Mouse (Mus musculus): ENCODE results near the gene Nup62. TPM values are rescaled to one million over a fixed set of nuclear protein-coding genes. Genes with fewer than 3 reads are reported as not detected.

Gene Nup62
- polyA plus RNA-seq, 1 experiment = 181 TPM

DNA sequence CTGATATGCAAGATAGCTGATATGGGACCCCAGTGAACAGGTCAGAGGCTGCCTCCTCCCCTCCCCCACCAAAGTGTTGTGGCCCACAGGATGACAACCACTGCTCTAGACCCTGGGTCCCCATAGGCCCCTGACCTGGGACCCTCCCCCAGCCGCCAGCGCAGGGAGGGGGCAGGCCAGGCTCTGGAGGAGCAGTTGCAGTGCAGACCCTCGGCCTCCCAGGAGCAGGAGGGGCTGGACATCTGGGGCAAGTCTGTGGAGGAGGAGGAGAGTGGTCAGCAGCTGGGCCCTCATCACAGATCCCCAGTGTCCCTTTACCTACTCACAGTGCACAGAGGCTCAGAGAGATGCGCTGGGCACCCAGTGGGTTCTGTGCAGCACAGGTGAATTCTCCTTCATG, 25.8 kb upstream of the Nup62 start:
- no peak overlapping the region for H3K4me3 ChIP-seq (ENCODE audit: control insufficient read depth, low read depth, low read length)
- no peaks in the 10 kb centered on the region for H3K36me3 ChIP-seq (ENCODE audit: control insufficient read depth, insufficient read depth, low read length)
- H3K27ac ChIP-seq (ENCODE audit: control insufficient read depth, insufficient read depth, low read depth, low read length) = no peak overlapping the region
- H3K27me3 ChIP-seq (ENCODE audit: control insufficient read depth, insufficient read depth, low read length) = no peaks in the 10 kb centered on the region
- H3K4me1 ChIP-seq (ENCODE audit: control insufficient read depth, insufficient read depth, low read length) = no peaks in the 10 kb centered on the region
- TF ChIP-seq POLR2A (IDR thresholded peaks at IDR 0.05; ENCODE audit: control insufficient read depth, low read depth, low read length) (no peak), CTCF (IDR thresholded peaks at IDR 0.05; ENCODE audit: control insufficient read depth, insufficient read depth, insufficient replicate concordance, low read depth, low read length) (no peak)

DNA sequence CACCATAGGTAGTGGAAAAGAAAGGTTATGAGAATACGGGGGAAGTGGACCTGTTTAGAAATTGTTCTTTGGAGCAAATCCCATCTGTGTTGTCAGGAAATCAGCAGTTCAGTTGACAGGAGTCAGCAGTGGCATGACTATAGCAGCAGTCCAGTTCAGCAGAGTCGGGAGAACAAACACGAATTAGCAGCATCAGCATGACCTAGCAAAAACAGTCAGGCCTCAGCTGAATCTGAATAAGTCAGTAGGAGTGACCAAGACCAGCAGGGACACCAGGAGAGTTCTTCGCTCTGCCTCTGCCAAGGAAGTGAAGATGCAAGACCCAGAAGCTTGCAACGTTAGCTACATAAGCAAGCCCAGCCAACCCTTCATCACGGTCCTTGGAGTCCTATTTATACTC, 23.1 kb upstream of the Nup62 start:
- Histone ChIP-seq H3K4me1 (ENCODE audit: control insufficient read depth, insufficient read depth, low read length) (no peaks in the 10 kb centered on the region), H3K4me3 (ENCODE audit: control insufficient read depth, low read depth, low read length) (no peak overlapping the region), H3K36me3 (ENCODE audit: control insufficient read depth, insufficient read depth, low read length) (no peaks in the 10 kb centered on the region), H3K27me3 (ENCODE audit: control insufficient read depth, insufficient read depth, low read length) (no peaks in the 10 kb centered on the region), H3K27ac (ENCODE audit: control insufficient read depth, insufficient read depth, low read depth, low read length) (no peak overlapping the region)
- TF ChIP-seq CTCF (IDR thresholded peaks at IDR 0.05; ENCODE audit: control insufficient read depth, insufficient read depth, insufficient replicate concordance, low read depth, low read length) (no peak), POLR2A (IDR thresholded peaks at IDR 0.05; ENCODE audit: control insufficient read depth, low read depth, low read length) (no peak)

DNA sequence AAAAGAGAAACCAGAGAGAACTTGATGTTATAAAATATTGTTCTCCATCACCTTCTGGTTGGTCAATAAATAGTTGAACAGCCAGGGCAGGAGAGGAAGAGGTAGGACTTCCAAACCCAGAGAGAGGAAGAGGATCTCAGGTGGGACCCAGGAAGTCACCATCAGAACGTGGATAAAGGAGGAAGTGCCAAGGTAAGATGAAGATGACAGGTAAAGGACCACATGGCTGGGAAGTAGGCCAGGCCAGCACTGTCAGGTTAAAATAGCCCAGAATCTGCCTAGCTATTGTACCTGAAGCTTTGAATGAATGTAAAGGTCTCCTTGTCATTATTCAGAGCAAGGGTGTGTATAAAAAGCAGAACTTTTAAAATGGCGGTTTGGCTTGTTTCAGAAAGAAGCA, 7.0 kb upstream of the Nup62 start:
- Histone ChIP-seq H3K36me3 (ENCODE audit: control insufficient read depth, insufficient read depth, low read length) (no peaks in the 10 kb centered on the region), H3K27ac (ENCODE audit: control insufficient read depth, insufficient read depth, low read depth, low read length) (no peak overlapping the region), H3K4me1 (ENCODE audit: control insufficient read depth, insufficient read depth, low read length) (no peaks in the 10 kb centered on the region), H3K27me3 (ENCODE audit: control insufficient read depth, insufficient read depth, low read length) (no peaks in the 10 kb centered on the region), H3K4me3 (ENCODE audit: control insufficient read depth, low read depth, low read length) (no peak overlapping the region)
- TF ChIP-seq CTCF (IDR thresholded peaks at IDR 0.05; ENCODE audit: control insufficient read depth, insufficient read depth, insufficient replicate concordance, low read depth, low read length) (no peak), POLR2A (IDR thresholded peaks at IDR 0.05; ENCODE audit: control insufficient read depth, low read depth, low read length) (no peak)

DNA sequence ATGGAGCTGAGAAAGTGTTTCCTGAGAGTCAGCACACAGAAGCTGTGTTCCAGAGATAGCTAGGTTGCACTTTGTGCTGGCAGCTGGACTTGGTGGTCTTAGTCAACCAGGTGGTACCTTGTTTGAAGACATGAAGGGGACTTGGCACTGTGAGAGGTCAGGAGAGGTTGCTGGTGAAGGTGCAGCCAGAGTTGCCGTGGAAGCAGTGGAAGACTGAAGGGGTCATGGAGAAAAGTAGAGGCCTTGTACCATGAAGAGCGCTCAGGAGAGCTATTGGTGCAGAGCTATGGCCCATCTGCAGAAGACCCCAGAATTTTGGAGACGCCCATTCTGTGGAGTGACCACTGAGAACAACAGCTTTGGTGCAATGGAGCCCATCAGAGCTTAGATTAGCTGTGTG, 6.4 kb upstream of the Nup62 start:
- Histone ChIP-seq H3K27ac (ENCODE audit: control insufficient read depth, insufficient read depth, low read depth, low read length) (no peak overlapping the region), H3K4me1 (ENCODE audit: control insufficient read depth, insufficient read depth, low read length) (no peaks in the 10 kb centered on the region), H3K27me3 (ENCODE audit: control insufficient read depth, insufficient read depth, low read length) (no peaks in the 10 kb centered on the region), H3K4me3 (ENCODE audit: control insufficient read depth, low read depth, low read length) (no peak overlapping the region), H3K36me3 (ENCODE audit: control insufficient read depth, insufficient read depth, low read length) (no peaks in the 10 kb centered on the region)
- TF ChIP-seq POLR2A (IDR thresholded peaks at IDR 0.05; ENCODE audit: control insufficient read depth, low read depth, low read length) = no peak
- no peak for TF ChIP-seq CTCF (IDR thresholded peaks at IDR 0.05; ENCODE audit: control insufficient read depth, insufficient read depth, insufficient replicate concordance, low read depth, low read length)

DNA sequence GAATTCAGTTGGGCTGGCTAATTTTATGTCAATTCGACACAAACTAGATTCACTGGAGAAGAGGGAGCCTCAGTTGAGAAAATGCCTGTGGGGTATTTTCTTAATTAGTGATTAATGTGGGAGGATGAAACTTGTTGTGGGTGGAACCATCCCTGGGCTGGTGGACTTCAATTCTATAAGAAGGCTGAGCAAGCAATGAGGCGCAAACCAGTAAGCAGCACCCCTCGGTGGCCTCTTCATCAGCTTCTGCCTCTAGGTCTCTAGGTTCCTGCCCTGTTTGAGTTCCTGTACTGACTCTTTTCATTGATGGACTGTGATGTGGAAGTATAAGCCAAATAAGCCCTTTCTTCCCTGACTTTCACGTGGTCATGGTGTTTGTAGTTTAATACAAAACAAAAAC, 5.5 kb upstream of the Nup62 start:
- H3K27ac ChIP-seq (ENCODE audit: control insufficient read depth, insufficient read depth, low read depth, low read length) = no peak overlapping the region
- H3K4me3 ChIP-seq (ENCODE audit: control insufficient read depth, low read depth, low read length) = no peak overlapping the region
- peaks cover 4% of the 10 kb centered on the region for H3K4me1 ChIP-seq (ENCODE audit: control insufficient read depth, insufficient read depth, low read length)
- no peaks in the 10 kb centered on the region for H3K27me3 ChIP-seq (ENCODE audit: control insufficient read depth, insufficient read depth, low read length)
- TF ChIP-seq CTCF (IDR thresholded peaks at IDR 0.05; ENCODE audit: control insufficient read depth, insufficient read depth, insufficient replicate concordance, low read depth, low read length) (no peak), POLR2A (IDR thresholded peaks at IDR 0.05; ENCODE audit: control insufficient read depth, low read depth, low read length) (no peak)
- no peaks in the 10 kb centered on the region for H3K36me3 ChIP-seq (ENCODE audit: control insufficient read depth, insufficient read depth, low read length)

DNA sequence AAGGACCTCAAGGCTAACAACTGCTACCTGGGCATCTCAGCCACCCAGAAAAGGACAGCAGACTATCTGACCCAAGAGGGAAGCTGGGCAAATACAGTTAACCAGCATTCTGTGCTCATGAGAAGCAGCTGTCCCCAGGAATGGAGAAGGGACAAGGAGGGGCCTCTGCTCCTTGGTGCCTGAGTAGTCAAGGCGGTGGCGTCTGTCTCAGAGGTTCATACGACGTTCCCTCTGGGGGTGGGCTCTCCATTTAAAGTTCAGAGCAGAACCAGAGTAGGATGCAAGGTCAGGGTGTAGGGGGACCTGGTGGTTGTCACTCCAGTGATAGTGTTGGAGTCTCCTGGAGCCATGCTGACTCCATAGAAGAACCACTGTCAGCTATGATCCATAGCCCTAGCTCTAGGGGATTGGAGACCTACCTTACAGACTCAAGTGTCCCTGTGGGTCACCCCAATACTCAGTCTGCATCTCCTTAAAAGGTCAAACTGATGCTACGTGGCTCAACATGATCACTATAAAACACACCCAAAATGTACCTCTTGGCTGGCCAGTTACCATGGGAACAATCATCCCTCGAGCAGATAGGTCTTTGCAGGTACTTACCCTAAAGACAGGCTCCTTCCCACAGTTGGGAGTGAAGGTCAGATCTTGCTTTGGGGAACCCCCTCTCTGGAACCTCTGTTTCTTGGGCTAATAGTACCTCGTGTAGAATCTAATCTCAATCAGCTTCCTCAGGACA, 4.9 kb upstream of the Nup62 start:
- H3K27ac ChIP-seq (ENCODE audit: control insufficient read depth, insufficient read depth, low read depth, low read length) = no peak overlapping the region
- H3K36me3 ChIP-seq (ENCODE audit: control insufficient read depth, insufficient read depth, low read length) = no peaks in the 10 kb centered on the region
- no peaks in the 10 kb centered on the region for H3K27me3 ChIP-seq (ENCODE audit: control insufficient read depth, insufficient read depth, low read length)
- H3K4me1 ChIP-seq (ENCODE audit: control insufficient read depth, insufficient read depth, low read length) = peaks cover 5% of the 10 kb centered on the region
- TF ChIP-seq CTCF (IDR thresholded peaks at IDR 0.05; ENCODE audit: control insufficient read depth, insufficient read depth, insufficient replicate concordance, low read depth, low read length) (no peak), POLR2A (IDR thresholded peaks at IDR 0.05; ENCODE audit: control insufficient read depth, low read depth, low read length) (no peak)
- no peak overlapping the region for H3K4me3 ChIP-seq (ENCODE audit: control insufficient read depth, low read depth, low read length)

DNA sequence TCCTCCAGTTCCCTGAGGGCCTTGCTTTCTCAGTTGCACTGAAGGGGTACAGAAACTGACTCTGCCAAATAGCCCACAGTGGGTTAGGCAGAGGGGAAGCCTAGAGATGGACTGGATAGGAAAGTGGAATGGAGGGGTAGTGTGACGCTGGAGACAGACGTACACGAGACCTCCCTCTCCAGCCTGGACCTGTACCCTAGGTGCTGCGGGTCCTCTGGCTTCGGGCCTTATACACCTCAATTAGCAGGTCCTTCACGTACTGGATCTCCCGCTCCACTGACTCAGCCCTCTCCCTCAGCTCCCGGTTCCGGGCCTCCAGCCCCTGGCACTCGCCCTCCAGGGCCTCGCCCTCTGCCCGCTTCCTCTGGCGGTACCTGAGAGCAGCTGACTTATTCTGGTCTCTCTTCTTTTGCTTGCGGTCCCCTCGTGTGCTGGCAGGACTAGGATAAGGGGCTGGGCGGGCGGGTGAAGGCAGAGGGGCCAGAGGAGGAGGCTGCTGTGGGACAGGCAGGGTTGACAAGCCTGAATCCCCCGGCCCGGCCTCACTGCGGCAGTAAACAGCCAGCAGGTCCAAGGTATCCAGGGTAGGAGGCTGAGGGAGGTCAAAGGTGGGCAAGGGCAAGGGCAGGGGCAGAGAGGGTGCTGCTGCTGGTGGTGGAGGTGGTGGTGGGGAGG, 3.1 kb upstream of the Nup62 start:
- no peaks in the 10 kb centered on the region for H3K36me3 ChIP-seq (ENCODE audit: control insufficient read depth, insufficient read depth, low read length)
- peak overlapping the region; percentile 58 for H3K4me3 ChIP-seq (ENCODE audit: control insufficient read depth, low read depth, low read length)
- H3K27ac ChIP-seq (ENCODE audit: control insufficient read depth, insufficient read depth, low read depth, low read length) = no peak overlapping the region
- TF ChIP-seq POLR2A (IDR thresholded peaks at IDR 0.05; ENCODE audit: control insufficient read depth, low read depth, low read length) (no peak), CTCF (IDR thresholded peaks at IDR 0.05; ENCODE audit: control insufficient read depth, insufficient read depth, insufficient replicate concordance, low read depth, low read length) (no peak)
- no peaks in the 10 kb centered on the region for H3K27me3 ChIP-seq (ENCODE audit: control insufficient read depth, insufficient read depth, low read length)
- H3K4me1 ChIP-seq (ENCODE audit: control insufficient read depth, insufficient read depth, low read length) = peaks cover 5% of the 10 kb centered on the region

Data from testis, adult 2 months (tissue).